Mouse (Mus musculus) neural tube, embryonic 14.5 days (tissue): Measurements from ENCODE around the gene F12. TPM values are rescaled to one million over a fixed set of nuclear protein-coding genes. Genes with fewer than 3 reads are reported as not detected.

Experiments
- ATAC-seq: fragments of 200-750 bp; cut with Nextera tagmentation; 2 replicates; pipeline ENCODE4 v1.8.0; 2017; ENCODE audit warnings: low read depth, mild to moderate bottlenecking, moderate TSS enrichment, moderate library complexity
- H3K27ac ChIP-seq: fragments of 300-500 bp; sonication (generic); 2 replicates; pipeline ENCODE4 v1.5.1; 2014; ENCODE audit warnings: low read depth, mild to moderate bottlenecking, control low read depth, low read length, moderate library complexity, mixed read lengths
- H3K27me3 ChIP-seq: fragments of 300-500 bp; sonication (generic); 2 replicates; pipeline ENCODE4 v1.6.1; 2014; ENCODE audit warnings: low read length; ENCODE audit not compliant: control insufficient read depth, insufficient read depth
- H3K36me3 ChIP-seq: fragments of 300-500 bp; sonication (generic); 2 replicates; pipeline ENCODE4 v1.6.1; 2014; ENCODE audit warnings: low read length, mixed read lengths; ENCODE audit not compliant: control insufficient read depth, insufficient read depth
- H3K4me1 ChIP-seq: fragments of 300-500 bp; sonication (generic); 2 replicates; pipeline ENCODE4 v1.6.1; 2014; ENCODE audit warnings: low read length; ENCODE audit not compliant: control insufficient read depth, insufficient read depth
- H3K4me2 ChIP-seq: fragments of 300-500 bp; sonication (generic); 2 replicates; pipeline ENCODE4 v1.6.1; 2014; ENCODE audit warnings: mild to moderate bottlenecking, low read depth, low read length, control low read depth
- H3K4me3 ChIP-seq: fragments of 300-500 bp; sonication (generic); 2 replicates; pipeline ENCODE4 v1.5.1; 2014; ENCODE audit warnings: low read depth, low read length, control low read depth, mixed read lengths
- H3K9ac ChIP-seq: fragments of 300-500 bp; sonication (generic); replicated peaks from 2 replicates; pipeline ENCODE4 v1.6.1; 2014; ENCODE audit warnings: low read depth, mild to moderate bottlenecking, control low read depth, low read length, mixed read lengths
- H3K9me3 ChIP-seq: fragments of 300-500 bp; sonication (generic); 2 replicates; pipeline ENCODE4 v1.6.1; 2016; ENCODE audit warnings: low read length; ENCODE audit not compliant: control insufficient read depth
- WGBS: fragments of 180-500 bp; shearing (Covaris S2); extraction: QIAGEN DNeasy Blood & Tissue Kit; methylation state at CpG from one replicate; pipeline ENCODE4 v1.1.7; 2014; 5-methylcytosine and 5-hydroxymethylcytosine counted together
- polyA plus RNA-seq: library from polyadenylated mRNA; unstranded; fragments of >200 nt; fragmentation: Nextera tagmentation; extraction: Ambion mirVana; gene quantifications from 2 replicates; pipeline ENCODE4 v1.2.1, GENCODE M21; 2014

Gene F12
- 0.18 TPM in 1 of 2 replicates, not detected in the other for polyA plus RNA-seq

GRCm38 (mm10) chr13:55426613-55427012 is at the start of gene F12:
Gene F12 (minus strand): TSS chr13:55426793.
- H3K4me1 ChIP-seq, result no peaks in the 10 kb centered on the region
- ATAC-seq, result no peak
- H3K4me3 ChIP-seq, result no peak within 1 kb of the TSS
- H3K9ac ChIP-seq, result no peak within 1 kb of the TSS
- no peaks in the 10 kb centered on the region for H3K36me3 ChIP-seq
- H3K27ac ChIP-seq, result no peak within 1 kb of the TSS
- WGBS, result 94% methylated on average over 10 of the region's 10 CpGs
- no peaks in the 10 kb centered on the region for H3K9me3 ChIP-seq
- H3K4me2 ChIP-seq, result no peak within 1 kb of the TSS
- H3K27me3 ChIP-seq, result peaks cover 4% of the 10 kb centered on the region; the same call in 1 of the 2 replicates

- no peak overlapping the region for H3K4me2 ChIP-seq
- H3K4me3 ChIP-seq, result no peak overlapping the region
- H3K9ac ChIP-seq, result no peak overlapping the region
- no peak for ATAC-seq
- peaks cover 39% of the 10 kb centered on the region for H3K4me1 ChIP-seq
- no peak overlapping the region for H3K27ac ChIP-seq
- H3K9me3 ChIP-seq, result no peaks in the 10 kb centered on the region
- WGBS, result 96% methylated on average over 8 of the region's 8 CpGs
- no peaks in the 10 kb centered on the region for H3K27me3 ChIP-seq
- H3K36me3 ChIP-seq, result peaks cover 77% of the 10 kb centered on the region
These were observed 49.7 kb upstream of the F12 start for GRCm38 (mm10) chr13:55476256-55476655.

- Histone ChIP-seq H3K4me2 (no peak overlapping the region), H3K4me1 (peaks cover 44% of the 10 kb centered on the region), H3K27ac (no peak overlapping the region), H3K36me3 (peaks cover 72% of the 10 kb centered on the region), H3K4me3 (no peak overlapping the region), H3K27me3 (no peaks in the 10 kb centered on the region), H3K9ac (no peak overlapping the region), H3K9me3 (no peaks in the 10 kb centered on the region)
- 88% methylated on average over 5 of the region's 5 CpGs for WGBS
- ATAC-seq, result no peak
These were observed 49.2 kb upstream of the F12 start for GRCm38 (mm10) chr13:55475750-55476149.

- no peak for ATAC-seq
These were observed 48.1 kb upstream of the F12 start for GRCm38 (mm10) chr13:55474621-55475069.

GRCm38 (mm10) chr13:55473961-55474360 is 47.4 kb upstream of the F12 start:
- 55% methylated on average over 11 of the region's 11 CpGs for WGBS
- no peak overlapping the region for H3K4me3 ChIP-seq
- no peaks in the 10 kb centered on the region for H3K9me3 ChIP-seq
- peak overlapping the region; percentile 28; the same call in 1 of the 2 replicates for H3K27ac ChIP-seq
- no peak overlapping the region for H3K4me2 ChIP-seq
- no peak for ATAC-seq
- no peaks in the 10 kb centered on the region for H3K27me3 ChIP-seq
- no peak overlapping the region for H3K9ac ChIP-seq
- H3K36me3 ChIP-seq, result peaks cover 54% of the 10 kb centered on the region
- peaks cover 60% of the 10 kb centered on the region for H3K4me1 ChIP-seq

More at GRCm38 (mm10) chr13:55474621-55475069, 48.1 kb upstream of the F12 start:
- peaks cover 61% of the 10 kb centered on the region for H3K36me3 ChIP-seq
- H3K4me3 ChIP-seq, result no peak overlapping the region
- H3K9ac ChIP-seq, result 0 out of 2 replicates have a peak overlapping the region, but pooled peaks have one; percentile 11
- 15% methylated on average over 5 of the region's 5 CpGs for WGBS
- peak overlapping the region; percentile 6; the same call in 1 of the 2 replicates for H3K4me2 ChIP-seq
- peak overlapping the region; percentile 46; the same call in 1 of the 2 replicates for H3K27ac ChIP-seq
- no peaks in the 10 kb centered on the region for H3K9me3 ChIP-seq
- peaks cover 53% of the 10 kb centered on the region for H3K4me1 ChIP-seq
- no peaks in the 10 kb centered on the region for H3K27me3 ChIP-seq

- H3K4me3 ChIP-seq, result peak overlapping the region; percentile 50
These were observed 46.7 kb upstream of the F12 start for GRCm38 (mm10) chr13:55473076-55473831.

GRCm38 (mm10) chr13:55472132-55473022 is 45.8 kb upstream of the F12 start:
- peak overlapping the region; percentile 89 for H3K9ac ChIP-seq
- peaks cover 61% of the 10 kb centered on the region for H3K4me1 ChIP-seq
- H3K4me3 ChIP-seq, result peak overlapping the region; percentile 50
- H3K36me3 ChIP-seq, result peaks cover 42% of the 10 kb centered on the region
- no peaks in the 10 kb centered on the region for H3K9me3 ChIP-seq
- H3K27ac ChIP-seq, result peak overlapping the region; percentile 92
- ATAC-seq, result peak; percentile 62
- H3K4me2 ChIP-seq, result peak overlapping the region; percentile 99
- no peaks in the 10 kb centered on the region; the same call in 1 of the 2 replicates for H3K27me3 ChIP-seq
- WGBS, result under 1% methylated on average over 91 of the region's 103 CpGs

More at GRCm38 (mm10) chr13:55473076-55473831, 46.7 kb upstream of the F12 start:
- Histone ChIP-seq H3K9ac (peak overlapping the region; percentile 89), H3K36me3 (peaks cover 50% of the 10 kb centered on the region), H3K4me2 (peak overlapping the region; percentile 99), H3K27ac (peak overlapping the region; percentile 92), H3K4me1 (peaks cover 61% of the 10 kb centered on the region), H3K27me3 (no peaks in the 10 kb centered on the region; the same call in 1 of the 2 replicates), H3K9me3 (no peaks in the 10 kb centered on the region)
- ATAC-seq, result no peak
- 20% methylated on average over 18 of the region's 18 CpGs for WGBS

GRCm38 (mm10) chr13:55471819-55472131 is 45.2 kb upstream of the F12 start:
- 0% methylated on average over 19 of the region's 31 CpGs for WGBS
- Histone ChIP-seq H3K27ac (peak overlapping the region; percentile 92), H3K27me3 (no peaks in the 10 kb centered on the region; the same call in 1 of the 2 replicates), H3K36me3 (peaks cover 36% of the 10 kb centered on the region), H3K4me2 (peak overlapping the region; percentile 99), H3K9ac (peak overlapping the region; percentile 89), H3K9me3 (no peaks in the 10 kb centered on the region), H3K4me3 (peak overlapping the region; percentile 50), H3K4me1 (peaks cover 64% of the 10 kb centered on the region)
- ATAC-seq, result peak; percentile 25; the same call in 1 of the 2 replicates
